Mouse (Mus musculus) forebrain, embryonic 15.5 days (tissue): ENCODE measurements around the gene Fgfr2. TPM values are rescaled to one million over a fixed set of nuclear protein-coding genes. Genes with fewer than 3 reads are reported as not detected.

ENCODE experiments used
- ATAC-seq: fragments of 200-750 bp; cut with Nextera tagmentation; replicated peaks from 2 replicates; pipeline ENCODE4 v1.8.0; 2017; ENCODE audit warnings: mild to moderate bottlenecking, moderate TSS enrichment, moderate library complexity
- H3K27ac ChIP-seq: fragments of 300-500 bp; sonication (generic); replicated peaks from 2 replicates; pipeline ENCODE4 v1.5.1; 2015; ENCODE audit warnings: mild to moderate bottlenecking, inconsistent platforms
- H3K27me3 ChIP-seq: fragments of 300-500 bp; sonication (generic); 2 replicates; pipeline ENCODE4 v1.6.1; 2015; ENCODE audit warnings: inconsistent platforms
- H3K36me3 ChIP-seq: fragments of 300-500 bp; sonication (generic); 2 replicates; pipeline ENCODE4 v1.6.1; 2015; ENCODE audit warnings: mild to moderate bottlenecking, inconsistent platforms
- H3K4me1 ChIP-seq: fragments of 300-500 bp; sonication (generic); 2 replicates; pipeline ENCODE4 v1.6.1; 2015; ENCODE audit warnings: inconsistent platforms
- H3K4me2 ChIP-seq: fragments of 300-500 bp; sonication (generic); replicated peaks from 2 replicates; pipeline ENCODE4 v1.6.1; 2015; ENCODE audit warnings: mild to moderate bottlenecking, inconsistent platforms
- H3K4me3 ChIP-seq: fragments of 300-500 bp; sonication (generic); 2 replicates; pipeline ENCODE4 v1.5.1; 2015; ENCODE audit warnings: mild to moderate bottlenecking, inconsistent platforms
- H3K9ac ChIP-seq: fragments of 300-500 bp; sonication (generic); replicated peaks from 2 replicates; pipeline ENCODE4 v1.6.1; 2015; ENCODE audit warnings: mild to moderate bottlenecking, inconsistent platforms
- H3K9me3 ChIP-seq: fragments of 300-500 bp; sonication (generic); 2 replicates; pipeline ENCODE4 v1.6.1; 2016; ENCODE audit warnings: inconsistent platforms
- WGBS: fragments of 180-500 bp; shearing (Covaris S2); methylation state at CpG from one replicate; pipeline ENCODE4 v1.1.7; 2015; ENCODE audit warnings: mixed read lengths; 5-methylcytosine and 5-hydroxymethylcytosine counted together
- polyA plus RNA-seq: library from polyadenylated mRNA; unstranded; fragments of >200 nt; fragmentation: Nextera tagmentation; extraction: Ambion mirVana; gene quantifications from 2 replicates; pipeline ENCODE4 v1.2.1, GENCODE M21; 2015

The Fgfr2 gene
- polyA plus RNA-seq, 1 experiment from 2014 or later = 48.1 TPM

DNA sequence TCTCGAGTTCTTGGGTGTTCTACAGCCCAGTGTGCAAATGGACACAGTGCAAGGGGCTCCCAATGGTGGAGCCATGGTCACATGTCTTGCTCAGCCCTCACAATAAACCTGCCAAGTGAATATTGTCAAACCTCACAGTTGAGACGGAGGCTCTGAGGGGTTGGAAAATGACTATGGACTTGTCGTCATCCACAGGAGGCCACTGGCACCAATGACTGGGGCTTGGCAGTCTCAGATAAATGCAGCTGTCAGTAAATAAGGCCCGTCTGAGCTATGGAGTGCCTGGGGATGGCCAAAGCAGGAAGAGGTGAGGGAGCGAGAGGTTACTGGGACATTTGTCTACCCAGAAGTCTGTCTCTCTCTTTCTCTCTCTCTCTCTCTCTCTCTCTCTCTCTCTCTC lies 758.0 kb downstream of the Fgfr2 start:
- Histone ChIP-seq H3K4me2 (no peak overlapping the region), H3K4me1 (peaks cover 9% of the 10 kb centered on the region; the same call in 1 of the 2 replicates), H3K9ac (no peak overlapping the region), H3K36me3 (no peaks in the 10 kb centered on the region), H3K4me3 (no peak overlapping the region), H3K9me3 (no peaks in the 10 kb centered on the region), H3K27ac (no peak overlapping the region), H3K27me3 (no peaks in the 10 kb centered on the region)
- 83% methylated on average over 5 of the region's 5 CpGs for WGBS
- ATAC-seq = no peak

DNA sequence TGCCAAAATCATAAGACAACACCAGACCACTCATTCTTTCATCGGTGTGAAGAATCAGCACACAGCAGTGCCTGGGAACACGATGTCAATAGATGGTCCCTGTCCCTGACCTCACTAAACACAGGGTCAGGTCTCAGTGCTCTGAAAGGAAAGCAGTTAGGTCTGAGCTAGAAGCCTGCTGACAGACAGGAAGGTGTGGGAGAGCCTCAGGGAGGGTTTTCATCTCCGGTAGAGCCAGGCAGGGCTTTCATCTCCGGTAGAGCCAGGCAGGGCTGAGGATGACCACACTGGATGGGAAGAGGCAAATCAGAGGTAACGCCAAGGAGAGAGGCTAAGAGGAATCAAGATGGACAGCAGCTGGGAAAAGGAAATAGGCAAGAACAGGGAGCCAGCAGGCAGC lies 758.6 kb downstream of the Fgfr2 start:
- Histone ChIP-seq H3K36me3 (no peaks in the 10 kb centered on the region), H3K4me3 (no peak overlapping the region), H3K27ac (no peak overlapping the region), H3K27me3 (no peaks in the 10 kb centered on the region), H3K9me3 (no peaks in the 10 kb centered on the region), H3K4me1 (peaks cover 5% of the 10 kb centered on the region; the same call in 1 of the 2 replicates), H3K4me2 (no peak overlapping the region), H3K9ac (no peak overlapping the region)
- WGBS = 81% methylated on average over 5 of the region's 5 CpGs
- no peak for ATAC-seq

DNA sequence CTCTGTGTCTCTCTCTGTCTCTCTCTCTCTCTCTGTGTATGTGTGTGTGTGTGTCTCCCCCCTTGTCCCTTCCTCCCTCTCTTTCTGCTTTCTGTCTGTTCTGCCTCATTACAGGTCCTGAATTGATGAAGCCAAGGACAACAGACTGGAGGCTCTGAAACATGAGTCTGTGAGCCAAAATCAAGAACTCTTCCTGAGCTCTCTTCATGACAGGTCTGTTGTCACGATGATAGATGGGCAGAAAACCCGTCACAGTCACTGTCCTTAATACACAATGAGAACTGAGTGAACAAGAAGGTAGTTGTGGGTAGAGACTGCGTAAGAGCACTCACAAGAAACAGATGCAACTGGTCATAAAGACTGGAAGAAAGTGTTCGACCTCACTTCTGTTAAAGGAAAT lies 762.8 kb downstream of the Fgfr2 start:
- Histone ChIP-seq H3K27me3 (no peaks in the 10 kb centered on the region), H3K4me3 (no peak overlapping the region), H3K36me3 (no peaks in the 10 kb centered on the region), H3K9ac (no peak overlapping the region), H3K9me3 (no peaks in the 10 kb centered on the region), H3K4me2 (no peak overlapping the region), H3K4me1 (no peaks in the 10 kb centered on the region), H3K27ac (no peak overlapping the region)
- ATAC-seq = no peak
- 82% methylated on average over 4 of the region's 4 CpGs for WGBS

DNA sequence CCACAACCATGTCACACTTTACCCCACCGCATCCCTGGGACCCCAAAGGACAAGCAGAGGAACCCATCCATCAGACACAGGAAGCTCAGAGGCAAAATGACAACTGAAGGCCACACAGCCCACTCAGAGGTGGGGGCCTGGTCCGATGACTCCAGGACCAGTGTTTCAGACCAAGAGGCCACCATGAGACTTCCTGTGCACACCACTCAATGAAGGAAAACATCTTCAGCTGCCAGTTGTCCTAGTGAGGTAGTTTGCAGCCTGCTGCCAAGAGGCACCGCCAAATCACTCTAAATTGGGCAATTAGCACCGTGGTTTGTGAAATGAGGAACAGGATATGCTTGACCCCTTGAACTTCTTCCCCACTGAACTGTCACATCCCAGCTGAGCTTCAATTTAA lies 764.4 kb downstream of the Fgfr2 start:
- no peak overlapping the region for H3K4me3 ChIP-seq
- no peaks in the 10 kb centered on the region for H3K27me3 ChIP-seq
- no peaks in the 10 kb centered on the region for H3K4me1 ChIP-seq
- H3K36me3 ChIP-seq = no peaks in the 10 kb centered on the region
- WGBS = 54% methylated on average over 4 of the region's 4 CpGs
- no peak overlapping the region for H3K4me2 ChIP-seq
- no peak overlapping the region for H3K9ac ChIP-seq
- ATAC-seq = no peak
- no peak overlapping the region for H3K27ac ChIP-seq
- no peaks in the 10 kb centered on the region for H3K9me3 ChIP-seq

- no peaks in the 10 kb centered on the region for H3K9me3 ChIP-seq
- no peaks in the 10 kb centered on the region for H3K36me3 ChIP-seq
- H3K27ac ChIP-seq = no peak overlapping the region
- H3K4me2 ChIP-seq = no peak overlapping the region
- H3K9ac ChIP-seq = no peak overlapping the region
- no peaks in the 10 kb centered on the region for H3K4me1 ChIP-seq
- WGBS = 83% methylated on average over 3 of the region's 3 CpGs
- no peak for ATAC-seq
- no peaks in the 10 kb centered on the region for H3K27me3 ChIP-seq
- no peak overlapping the region for H3K4me3 ChIP-seq
Observed at GRCm38 (mm10) chr7:132358250-132358649, 764.9 kb downstream of the Fgfr2 start.

GRCm38 (mm10) chr7:132357841-132358237 lies 765.3 kb downstream of the Fgfr2 start:
- H3K4me3 ChIP-seq = no peak overlapping the region
- no peak overlapping the region for H3K4me2 ChIP-seq
- H3K9ac ChIP-seq = no peak overlapping the region
- H3K9me3 ChIP-seq = no peaks in the 10 kb centered on the region
- H3K36me3 ChIP-seq = no peaks in the 10 kb centered on the region
- H3K27ac ChIP-seq = no peak overlapping the region
- H3K27me3 ChIP-seq = no peaks in the 10 kb centered on the region
- no peaks in the 10 kb centered on the region for H3K4me1 ChIP-seq
- WGBS = 89% methylated on average over 3 of the region's 3 CpGs
- ATAC-seq = no peak

DNA sequence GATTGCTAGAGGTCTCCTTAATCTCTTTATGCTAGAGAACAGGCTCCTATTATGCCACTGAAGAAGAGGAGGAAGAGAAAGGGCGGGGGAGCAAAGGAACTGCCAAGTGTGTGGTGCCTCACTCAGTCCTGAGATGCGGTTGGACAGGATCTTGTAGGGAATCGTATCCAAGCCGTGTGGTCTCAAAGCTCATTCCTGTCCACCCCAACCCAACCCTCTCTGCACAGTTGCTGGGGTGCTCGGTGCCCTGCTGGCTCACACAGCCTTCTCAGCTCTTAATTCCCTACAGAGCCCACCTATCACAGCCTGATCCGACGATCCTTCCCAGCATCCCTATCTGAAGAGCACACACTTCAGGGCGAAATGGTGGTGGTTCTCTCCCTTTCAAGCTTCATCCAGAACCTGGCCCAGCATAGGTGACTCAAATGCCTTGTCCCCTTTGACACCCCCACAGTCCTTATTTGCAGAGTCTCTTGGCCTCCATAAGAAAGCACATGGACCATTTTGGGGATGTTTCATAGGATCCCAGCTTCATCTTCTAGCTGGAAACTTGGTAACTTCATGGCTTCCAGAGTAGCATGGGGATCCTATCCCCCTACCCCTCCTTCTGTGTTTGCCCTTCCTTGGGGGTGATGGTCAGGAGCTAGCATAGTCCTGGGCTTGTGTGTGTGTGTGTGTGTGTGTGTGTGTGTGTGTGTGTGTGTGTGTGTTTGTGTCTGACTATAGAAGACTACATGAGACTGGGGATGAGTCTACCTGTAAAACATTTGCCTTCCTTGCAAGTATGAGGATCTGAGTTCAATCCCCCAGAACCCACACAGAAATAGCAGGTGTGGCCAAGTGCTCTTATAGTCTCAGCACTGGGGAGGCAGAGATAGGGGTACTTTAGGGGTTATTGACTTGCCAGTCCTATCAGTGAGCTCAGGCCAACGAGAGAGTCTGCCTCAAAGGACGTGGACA lies 766.0 kb downstream of the Fgfr2 start:
- H3K9me3 ChIP-seq = no peaks in the 10 kb centered on the region
- no peak overlapping the region for H3K9ac ChIP-seq
- H3K27me3 ChIP-seq = no peaks in the 10 kb centered on the region
- H3K27ac ChIP-seq = no peak overlapping the region
- no peaks in the 10 kb centered on the region for H3K36me3 ChIP-seq
- H3K4me1 ChIP-seq = no peaks in the 10 kb centered on the region
- no peak for ATAC-seq
- WGBS = 33% methylated on average over 10 of the region's 10 CpGs
- no peak overlapping the region for H3K4me2 ChIP-seq
- no peak overlapping the region for H3K4me3 ChIP-seq

- H3K4me2 ChIP-seq = no peak overlapping the region
- H3K36me3 ChIP-seq = no peaks in the 10 kb centered on the region
- 19% methylated on average over 8 of the region's 8 CpGs for WGBS
- H3K9me3 ChIP-seq = no peaks in the 10 kb centered on the region
- no peak overlapping the region for H3K27ac ChIP-seq
- no peaks in the 10 kb centered on the region for H3K4me1 ChIP-seq
- no peak for ATAC-seq
- no peak overlapping the region for H3K9ac ChIP-seq
- H3K27me3 ChIP-seq = no peaks in the 10 kb centered on the region
- no peak overlapping the region for H3K4me3 ChIP-seq
Observed at GRCm38 (mm10) chr7:132356185-132356584, 767.0 kb downstream of the Fgfr2 start.

DNA sequence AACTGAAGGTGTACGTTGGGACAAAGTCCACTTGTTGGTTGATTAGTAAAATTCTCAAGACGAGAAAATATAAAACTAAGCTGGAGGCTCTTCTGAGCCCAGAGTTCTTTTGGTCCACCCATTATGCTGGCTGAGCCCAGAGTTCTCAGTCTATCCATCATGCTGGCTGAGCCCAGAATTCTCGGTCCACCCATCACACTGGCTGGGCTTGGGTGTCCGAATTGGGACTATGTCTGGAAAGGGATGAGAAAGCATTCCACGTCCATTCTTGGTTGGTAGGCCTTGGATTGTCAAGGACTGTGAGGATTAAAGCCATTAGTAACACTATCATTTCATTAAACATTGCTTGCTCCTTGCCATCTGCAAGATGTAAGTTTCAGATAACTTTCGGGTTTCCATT lies 767.4 kb downstream of the Fgfr2 start:
- no peak overlapping the region for H3K27ac ChIP-seq
- 76% methylated on average over 6 of the region's 6 CpGs for WGBS
- H3K27me3 ChIP-seq = no peaks in the 10 kb centered on the region
- no peak overlapping the region for H3K4me3 ChIP-seq
- H3K4me1 ChIP-seq = no peaks in the 10 kb centered on the region
- H3K4me2 ChIP-seq = no peak overlapping the region
- H3K36me3 ChIP-seq = no peaks in the 10 kb centered on the region
- H3K9ac ChIP-seq = no peak overlapping the region
- ATAC-seq = no peak
- no peaks in the 10 kb centered on the region for H3K9me3 ChIP-seq

- H3K9ac ChIP-seq = no peak overlapping the region
- H3K36me3 ChIP-seq = no peaks in the 10 kb centered on the region
- no peak overlapping the region for H3K27ac ChIP-seq
- no peak for ATAC-seq
- H3K9me3 ChIP-seq = no peaks in the 10 kb centered on the region
- WGBS = 71% methylated on average over 6 of the region's 6 CpGs
- no peak overlapping the region for H3K4me3 ChIP-seq
- H3K27me3 ChIP-seq = no peaks in the 10 kb centered on the region
- H3K4me2 ChIP-seq = no peak overlapping the region
- H3K4me1 ChIP-seq = no peaks in the 10 kb centered on the region
Observed at GRCm38 (mm10) chr7:132349075-132349572, 774.0 kb downstream of the Fgfr2 start.

GRCm38 (mm10) chr7:132347273-132348045 lies 775.7 kb downstream of the Fgfr2 start:
- no peaks in the 10 kb centered on the region for H3K4me1 ChIP-seq
- no peak overlapping the region for H3K4me3 ChIP-seq
- no peak overlapping the region for H3K9ac ChIP-seq
- H3K4me2 ChIP-seq = no peak overlapping the region
- H3K36me3 ChIP-seq = no peaks in the 10 kb centered on the region
- no peak for ATAC-seq
- no peaks in the 10 kb centered on the region for H3K27me3 ChIP-seq
- H3K27ac ChIP-seq = no peak overlapping the region
- 87% methylated on average over 9 of the region's 9 CpGs for WGBS
- no peaks in the 10 kb centered on the region for H3K9me3 ChIP-seq

DNA sequence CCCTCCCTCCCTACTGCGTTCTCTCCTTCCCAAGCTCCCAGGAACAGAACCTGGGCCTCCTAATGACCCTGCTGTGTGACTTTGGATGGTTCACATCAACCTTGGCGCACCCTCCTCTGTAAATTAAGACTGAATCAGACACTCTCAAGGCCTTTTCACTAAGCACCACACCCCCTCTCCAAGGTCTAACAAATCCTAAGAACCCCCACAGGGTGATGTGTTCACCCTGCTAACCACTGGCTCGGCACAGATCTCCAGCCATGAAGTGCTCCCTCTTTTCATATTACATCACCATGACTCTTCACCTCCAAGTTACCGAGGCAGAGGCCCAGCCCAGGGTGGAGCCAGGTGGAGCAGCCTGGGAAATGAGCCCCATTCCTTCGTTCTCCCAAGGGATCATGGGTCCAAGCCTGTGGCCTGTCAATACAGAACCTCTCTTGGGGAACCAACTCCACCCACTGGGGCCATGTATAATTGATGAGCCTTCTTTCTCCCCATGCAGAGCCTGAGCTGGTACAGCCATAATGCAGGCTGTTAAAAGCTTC lies 777.6 kb downstream of the Fgfr2 start:
- H3K4me2 ChIP-seq = no peak overlapping the region
- H3K27me3 ChIP-seq = no peaks in the 10 kb centered on the region
- WGBS = 65% methylated on average over 5 of the region's 5 CpGs
- no peaks in the 10 kb centered on the region for H3K4me1 ChIP-seq
- no peaks in the 10 kb centered on the region for H3K36me3 ChIP-seq
- H3K9me3 ChIP-seq = no peaks in the 10 kb centered on the region
- no peak overlapping the region for H3K9ac ChIP-seq
- H3K4me3 ChIP-seq = no peak overlapping the region
- no peak for ATAC-seq
- no peak overlapping the region for H3K27ac ChIP-seq
